Mouse (Mus musculus) central nervous system, embryonic 11.5 days (tissue): ENCODE measurements around the gene Opn3. TPM values are rescaled to one million over a fixed set of nuclear protein-coding genes. Genes with fewer than 3 reads are reported as not detected.

Source experiments
- polyA plus RNA-seq: library from polyadenylated mRNA; depleted of rRNA; stranded (reverse); fragments of >200 nt; gene quantifications from 2 replicates; pipeline ENCODE4 v1.2.3, GENCODE M21; 2012; rRNA removed

Gene Opn3
- 5.1 and 5.9 TPM in 2 replicates for polyA plus RNA-seq

DNA sequence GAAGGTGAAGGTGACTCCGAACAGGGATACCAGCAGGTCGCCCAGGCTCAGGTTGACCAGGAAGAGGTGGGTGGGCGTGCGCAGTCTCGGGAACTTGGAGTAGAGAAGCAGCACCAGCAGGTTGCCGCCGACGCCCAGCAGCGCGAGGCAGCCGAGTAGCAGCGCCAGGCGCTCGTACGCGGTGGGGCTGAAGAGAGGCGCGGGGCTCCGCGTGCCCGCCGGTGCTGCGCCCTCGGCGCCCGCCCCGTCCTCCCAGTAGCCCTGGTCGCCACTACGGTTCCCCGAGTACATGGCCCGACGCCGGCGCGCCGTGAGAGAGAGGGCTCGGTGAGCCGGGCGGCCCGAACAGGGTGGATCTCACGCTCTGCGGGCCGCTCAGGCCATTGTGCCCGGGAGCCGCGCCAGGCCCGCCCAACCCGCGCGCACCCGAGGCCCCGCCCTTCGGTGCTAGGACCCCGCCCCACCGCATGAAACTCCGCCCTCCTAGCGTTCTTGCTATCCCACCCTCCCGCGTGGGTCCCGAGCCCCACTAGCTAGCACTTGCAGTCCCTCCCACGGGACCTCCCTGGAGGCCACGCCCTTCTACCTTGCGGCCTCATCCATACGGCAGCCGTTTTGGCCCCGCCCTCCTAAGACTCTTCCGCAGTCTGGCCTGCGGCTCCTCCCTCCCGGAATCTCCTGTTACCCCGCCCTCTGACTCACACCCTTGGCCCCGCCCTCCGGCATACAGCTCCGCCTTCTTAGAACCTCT, at the start of gene Opn3, which contains the start of gene Chml:
Gene Opn3 (minus strand): TSS at position 531 of the 751 bp plus-strand sequence.
Gene Chml (minus strand): TSS at position 656 of the 751 bp plus-strand sequence.

DNA sequence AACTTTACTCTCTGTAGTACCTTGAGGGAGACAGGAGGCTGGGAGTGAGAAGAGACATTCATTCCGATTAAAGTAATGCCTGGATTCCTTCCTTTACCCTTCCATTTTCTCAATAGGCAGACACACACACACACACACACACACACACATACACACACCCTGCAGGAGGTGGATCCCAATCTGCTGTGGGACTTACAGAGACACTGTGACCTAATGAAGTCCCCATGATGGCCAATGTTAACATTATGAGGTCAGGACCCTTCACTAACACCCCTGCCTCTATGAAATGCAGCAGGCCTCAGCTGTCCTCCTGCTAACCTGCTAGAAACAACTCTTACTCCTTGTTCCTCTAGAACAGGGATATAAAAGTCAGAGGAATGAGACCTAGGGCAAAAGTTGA, 5.7 kb upstream of the Opn3 start, which contains the start of gene Wdr64:
Gene Wdr64 (plus strand): TSS at position 301 of the 400 bp plus-strand sequence.

DNA sequence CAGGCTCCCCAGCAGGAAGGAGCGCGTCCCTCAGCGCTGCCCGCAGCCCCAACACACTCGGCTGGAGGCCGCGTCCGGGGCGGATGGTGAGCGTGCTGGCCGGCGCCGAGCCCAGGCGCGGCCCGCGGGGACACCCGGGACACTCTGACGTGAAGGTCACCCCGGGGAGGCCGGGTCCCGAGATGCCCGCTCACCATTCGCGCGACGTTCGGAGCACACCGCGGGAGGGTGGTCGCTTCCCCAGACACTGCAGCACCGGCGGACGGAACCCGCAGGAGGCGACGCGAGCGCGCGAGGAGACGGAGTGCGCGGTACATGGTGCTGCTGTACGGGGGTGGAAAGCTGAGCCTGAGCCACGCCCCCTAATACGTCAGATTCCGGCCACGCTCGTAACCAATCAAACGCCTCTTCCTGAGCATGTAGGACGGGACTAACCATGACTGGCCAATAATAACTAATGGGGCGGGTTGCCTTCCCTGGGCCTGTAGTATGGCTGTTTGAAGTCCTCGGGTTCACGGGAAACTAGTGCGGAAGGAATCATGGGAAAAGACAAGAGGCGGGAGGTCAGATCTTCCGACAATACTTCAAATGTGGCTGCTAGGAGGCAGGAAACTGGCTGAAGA, 67.2 kb downstream of the Opn3 start, which contains the start of gene Fh1:
Gene Fh1 (minus strand): TSS at position 379 of the 623 bp plus-strand sequence.

DNA sequence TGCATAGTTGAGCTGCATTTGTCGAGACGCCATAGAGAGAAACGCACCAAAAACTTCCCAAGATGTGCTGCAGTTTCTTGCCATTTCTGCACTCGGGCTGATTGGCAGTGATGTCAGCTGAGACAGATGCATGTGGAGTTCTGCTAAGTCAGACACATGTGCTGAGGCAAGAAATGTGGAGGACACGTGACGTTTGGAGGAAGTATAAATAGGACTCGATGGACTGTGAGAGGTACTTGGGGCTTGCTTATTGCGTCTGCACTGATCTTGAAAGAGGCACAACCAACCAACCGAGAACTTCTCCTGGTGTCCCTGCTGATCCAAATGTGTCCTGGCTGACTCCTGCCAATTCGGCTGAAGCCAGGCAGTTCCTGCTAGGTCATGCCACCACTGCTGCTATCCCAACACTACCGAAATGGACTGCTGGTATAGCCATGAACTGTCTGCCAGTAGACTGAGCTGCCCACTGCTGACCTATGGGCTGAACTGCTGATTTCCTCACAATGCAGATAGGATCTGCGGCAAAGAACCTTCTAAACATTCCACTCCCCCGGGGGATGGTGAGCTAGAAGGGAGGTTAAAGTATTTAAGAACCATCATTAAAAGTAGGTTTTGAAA, 72.7 kb downstream of the Opn3 start, which contains the start of gene Kmo:
Gene Kmo (plus strand): TSS at position 568 of the 618 bp plus-strand sequence.

Other genes starting within 250 kb of the Opn3 start
- gene Rgs7, start 200.3 kb downstream of the Opn3 start, polyA plus RNA-seq, result 3.1 and 4.8 TPM in 2 replicates
- 0.14 and 0.26 TPM in 2 replicates for gene Kmo, start 72.4 kb downstream of the Opn3 start, polyA plus RNA-seq
- gene Fh1, start 67.1 kb downstream of the Opn3 start, polyA plus RNA-seq, result 53.4 and 111 TPM in 2 replicates
- 6.3 and 8.3 TPM in 2 replicates for gene Chml, start 125 bp upstream of the Opn3 start, polyA plus RNA-seq
- 0.05 and 0.06 TPM in 2 replicates for gene Wdr64, start 5.8 kb upstream of the Opn3 start, polyA plus RNA-seq
- 35.2 and 45.2 TPM in 2 replicates for gene Exo1, start 187.8 kb upstream of the Opn3 start, polyA plus RNA-seq
- 0.14 and 0.15 TPM in 2 replicates for gene Gm38100, start 227.6 kb upstream of the Opn3 start, polyA plus RNA-seq